Mouse (Mus musculus) heart, embryonic 11.5 days (tissue): ENCODE results near the gene Fam210b. TPM values are rescaled to one million over a fixed set of nuclear protein-coding genes. Genes with fewer than 3 reads are reported as not detected.

Source experiments
- ATAC-seq: fragments of 200-750 bp; cut with Nextera tagmentation; replicated peaks from 2 replicates; pipeline ENCODE4 v1.8.0; 2017; ENCODE audit warnings: moderate library complexity; ENCODE audit not compliant: insufficient number of reproducible peaks, low FRiP score, low TSS enrichment
- H3K27ac ChIP-seq: fragments of 300-500 bp; sonication (generic); 2 replicates; pipeline ENCODE4 v1.5.1; 2014; ENCODE audit warnings: mild to moderate bottlenecking, low read depth, low read length
- H3K27me3 ChIP-seq: fragments of 300-500 bp; sonication (generic); 2 replicates; pipeline ENCODE4 v1.6.1; 2014; ENCODE audit warnings: mild to moderate bottlenecking, low read length, mixed read lengths; ENCODE audit not compliant: control insufficient read depth, insufficient read depth
- H3K36me3 ChIP-seq: fragments of 300-500 bp; sonication (generic); 2 replicates; pipeline ENCODE4 v1.6.1; 2014; ENCODE audit warnings: mild to moderate bottlenecking, low read length, moderate library complexity, mixed read lengths; ENCODE audit not compliant: control insufficient read depth, insufficient read depth
- H3K4me1 ChIP-seq: fragments of 300-500 bp; sonication (generic); 2 replicates; pipeline ENCODE4 v1.6.1; 2014; ENCODE audit warnings: low read length; ENCODE audit not compliant: control insufficient read depth, insufficient read depth
- H3K4me2 ChIP-seq: fragments of 300-500 bp; sonication (generic); 2 replicates; pipeline ENCODE4 v1.6.1; 2014; ENCODE audit warnings: mild to moderate bottlenecking, moderate library complexity
- H3K4me3 ChIP-seq: fragments of 300-500 bp; sonication (generic); 2 replicates; pipeline ENCODE4 v1.5.1; 2014; ENCODE audit warnings: low read depth, low read length
- H3K9ac ChIP-seq: fragments of 300-500 bp; sonication (generic); 2 replicates; pipeline ENCODE4 v1.6.1; 2014; ENCODE audit warnings: mild to moderate bottlenecking, low read depth, low read length, moderate library complexity
- H3K9me3 ChIP-seq: fragments of 300-500 bp; sonication (generic); replicated peaks from 2 replicates; pipeline ENCODE4 v1.6.1; 2016; ENCODE audit warnings: low read length; ENCODE audit not compliant: control insufficient read depth
- WGBS: fragments of 180-500 bp; shearing (Covaris S2); extraction: QIAGEN DNeasy Blood & Tissue Kit; methylation state at CpG from one replicate; pipeline ENCODE4 v1.1.7; 2014; ENCODE audit not compliant: insufficient replicate concordance; 5-methylcytosine and 5-hydroxymethylcytosine counted together
- polyA plus RNA-seq: library from polyadenylated mRNA; unstranded; fragments of >200 nt; fragmentation: Nextera tagmentation; extraction: Ambion mirVana; gene quantifications from 2 replicates; pipeline ENCODE4 v1.2.1, GENCODE M21; 2014

The Fam210b gene
- polyA plus RNA-seq, 1 experiment from 2014 or later, result 24.1 TPM

GRCm38 (mm10) chr2:172381898-172382297 is 36.5 kb downstream of the Fam210b start:
- peaks cover 35% of the 10 kb centered on the region for H3K36me3 ChIP-seq
- H3K27ac ChIP-seq, result no peak overlapping the region
- H3K4me1 ChIP-seq, result peaks cover 4% of the 10 kb centered on the region; the same call in 1 of the 2 replicates
- H3K9ac ChIP-seq, result no peak overlapping the region
- 90% methylated on average over 12 of the region's 12 CpGs for WGBS
- ATAC-seq, result no peak
- H3K27me3 ChIP-seq, result no peaks in the 10 kb centered on the region
- no peaks in the 10 kb centered on the region for H3K9me3 ChIP-seq
- no peak overlapping the region for H3K4me2 ChIP-seq
- H3K4me3 ChIP-seq, result no peak overlapping the region

GRCm38 (mm10) chr2:172384715-172385114 is 39.4 kb downstream of the Fam210b start:
- ATAC-seq, result no peak
- Histone ChIP-seq H3K9ac (no peak overlapping the region), H3K4me3 (no peak overlapping the region), H3K27ac (no peak overlapping the region), H3K27me3 (no peaks in the 10 kb centered on the region), H3K4me2 (no peak overlapping the region), H3K36me3 (peaks cover 19% of the 10 kb centered on the region), H3K9me3 (no peaks in the 10 kb centered on the region), H3K4me1 (peaks cover 4% of the 10 kb centered on the region; the same call in 1 of the 2 replicates)
- WGBS, result 58% methylated on average over 3 of the region's 3 CpGs

- Histone ChIP-seq H3K9me3 (no peaks in the 10 kb centered on the region), H3K27ac (no peak overlapping the region), H3K9ac (no peak overlapping the region), H3K36me3 (no peaks in the 10 kb centered on the region), H3K4me3 (no peak overlapping the region), H3K4me2 (no peak overlapping the region), H3K27me3 (no peaks in the 10 kb centered on the region), H3K4me1 (no peaks in the 10 kb centered on the region)
- 26% methylated on average over 6 of the region's 6 CpGs for WGBS
- ATAC-seq, result no peak
Measured at GRCm38 (mm10) chr2:172390341-172390740, 45.0 kb downstream of the Fam210b start.

GRCm38 (mm10) chr2:172392041-172392521 is 46.7 kb downstream of the Fam210b start:
- no peaks in the 10 kb centered on the region for H3K4me1 ChIP-seq
- H3K4me2 ChIP-seq, result no peak overlapping the region
- H3K27ac ChIP-seq, result no peak overlapping the region
- 52% methylated on average over 10 of the region's 10 CpGs for WGBS
- no peak for ATAC-seq
- no peaks in the 10 kb centered on the region for H3K9me3 ChIP-seq
- H3K9ac ChIP-seq, result no peak overlapping the region
- no peaks in the 10 kb centered on the region for H3K27me3 ChIP-seq
- no peaks in the 10 kb centered on the region for H3K36me3 ChIP-seq
- H3K4me3 ChIP-seq, result no peak overlapping the region

- H3K27me3 ChIP-seq, result no peaks in the 10 kb centered on the region
- no peak within 1 kb of the TSS for H3K9ac ChIP-seq
- H3K36me3 ChIP-seq, result no peaks in the 10 kb centered on the region
- 18% methylated on average over 13 of the region's 13 CpGs for WGBS
- no peak within 1 kb of the TSS for H3K27ac ChIP-seq
- H3K4me1 ChIP-seq, result no peaks in the 10 kb centered on the region
- peak within 1 kb of the TSS; percentile 46 for H3K4me2 ChIP-seq
- no peak for ATAC-seq
- H3K4me3 ChIP-seq, result no peak within 1 kb of the TSS
- no peaks in the 10 kb centered on the region for H3K9me3 ChIP-seq
Measured at GRCm38 (mm10) chr2:172393391-172394051, 48.2 kb downstream of the Fam210b start, which contains the start of gene Cass4. Gene Cass4 (plus strand): TSS chr2:172393794.

- WGBS, result 47% methylated on average over 2 of the region's 2 CpGs
- Histone ChIP-seq H3K4me2 (peak overlapping the region; percentile 46; the same call in 1 of the 2 replicates), H3K27me3 (no peaks in the 10 kb centered on the region), H3K9ac (no peak overlapping the region), H3K36me3 (no peaks in the 10 kb centered on the region), H3K4me3 (no peak overlapping the region), H3K9me3 (no peaks in the 10 kb centered on the region), H3K27ac (no peak overlapping the region), H3K4me1 (no peaks in the 10 kb centered on the region)
- no peak for ATAC-seq
Measured at GRCm38 (mm10) chr2:172394052-172394392, 48.7 kb downstream of the Fam210b start.

- no peaks in the 10 kb centered on the region for H3K4me1 ChIP-seq
- no peak for ATAC-seq
- no peaks in the 10 kb centered on the region for H3K36me3 ChIP-seq
- 65% methylated on average over 4 of the region's 4 CpGs for WGBS
- H3K27ac ChIP-seq, result no peak overlapping the region
- H3K27me3 ChIP-seq, result no peaks in the 10 kb centered on the region
- no peak overlapping the region for H3K4me2 ChIP-seq
- no peak overlapping the region for H3K4me3 ChIP-seq
- H3K9me3 ChIP-seq, result no peaks in the 10 kb centered on the region
- H3K9ac ChIP-seq, result no peak overlapping the region
Measured at GRCm38 (mm10) chr2:172394671-172395070, 49.3 kb downstream of the Fam210b start.

GRCm38 (mm10) chr2:172395961-172396360 is 50.6 kb downstream of the Fam210b start:
- no peak overlapping the region for H3K4me3 ChIP-seq
- H3K27ac ChIP-seq, result no peak overlapping the region
- H3K4me1 ChIP-seq, result no peaks in the 10 kb centered on the region
- ATAC-seq, result no peak
- no peaks in the 10 kb centered on the region for H3K27me3 ChIP-seq
- 42% methylated on average over 9 of the region's 9 CpGs for WGBS
- H3K4me2 ChIP-seq, result no peak overlapping the region
- H3K36me3 ChIP-seq, result no peaks in the 10 kb centered on the region
- no peak overlapping the region for H3K9ac ChIP-seq
- no peaks in the 10 kb centered on the region for H3K9me3 ChIP-seq

GRCm38 (mm10) chr2:172399901-172400300 is 54.5 kb downstream of the Fam210b start:
- Histone ChIP-seq H3K9me3 (no peaks in the 10 kb centered on the region), H3K36me3 (no peaks in the 10 kb centered on the region), H3K27ac (no peak overlapping the region), H3K4me2 (no peak overlapping the region), H3K4me3 (no peak overlapping the region), H3K4me1 (no peaks in the 10 kb centered on the region), H3K27me3 (no peaks in the 10 kb centered on the region), H3K9ac (no peak overlapping the region)
- 37% methylated on average over 9 of the region's 9 CpGs for WGBS
- ATAC-seq, result no peak
